Mouse (Mus musculus) C2C12 (cell line): ENCODE data around the gene Tmpo. TPM values are rescaled to one million over a fixed set of nuclear protein-coding genes. Genes with fewer than 3 reads are reported as not detected.

Experiments used
- H3K27me3 ChIP-seq: one replicate; pipeline ENCODE4 v1.6.1; 2011; ENCODE audit not compliant: control insufficient read depth, insufficient read depth, insufficient read length
- H3K36me3 ChIP-seq: one replicate; pipeline ENCODE4 v1.6.1; 2011; ENCODE audit not compliant: control insufficient read depth, insufficient read depth
- H3K4me3 ChIP-seq: one replicate; pipeline ENCODE4 v1.5.1; 2011; ENCODE audit warnings: mild to moderate bottlenecking, control low read depth; ENCODE audit not compliant: poor library complexity, insufficient read depth, severe bottlenecking
- H3K79me2 ChIP-seq: one replicate; pipeline ENCODE4 v1.6.1; 2011; ENCODE audit not compliant: control insufficient read depth, insufficient read depth
- H3K79me3 ChIP-seq: one replicate; pipeline ENCODE4 v1.6.1; 2011; ENCODE audit warnings: low read depth, control low read depth
- H3ac ChIP-seq: one replicate; pipeline ENCODE3; 2011; ENCODE audit warnings: low read depth; ENCODE audit not compliant: control insufficient read depth, insufficient read length
- CEBPB ChIP-seq: IDR thresholded peaks from one replicate; pipeline ENCODE4 v1.6.1; 2011; ENCODE audit warnings: low read depth, mild to moderate bottlenecking, control low read depth, moderate library complexity
- CTCF ChIP-seq: IDR thresholded peaks from one replicate; pipeline ENCODE4 v1.5.1; 2011; ENCODE audit not compliant: control insufficient read depth, insufficient read depth, insufficient read length
- FOSL1 ChIP-seq: IDR thresholded peaks from one replicate; pipeline ENCODE4 v1.8.0; 2011; ENCODE audit warnings: mild to moderate bottlenecking, low read length; ENCODE audit not compliant: poor library complexity, insufficient read depth, severe bottlenecking
- MAX ChIP-seq: IDR thresholded peaks from one replicate; pipeline ENCODE4 v1.6.1; 2011; ENCODE audit warnings: mild to moderate bottlenecking, control low read depth
- MYOD1 ChIP-seq: IDR thresholded peaks from one replicate; pipeline ENCODE4 v1.6.1; 2011; ENCODE audit warnings: low read depth; ENCODE audit not compliant: control insufficient read depth, insufficient read length
- MYOG ChIP-seq: IDR thresholded peaks from one replicate; pipeline ENCODE4 v1.6.1; 2011; ENCODE audit not compliant: control insufficient read depth, insufficient read length; ENCODE audit errors: extremely low read depth
- USF1 ChIP-seq: IDR thresholded peaks from one replicate; pipeline ENCODE4 v1.6.1; 2011; ENCODE audit warnings: low read depth, mild to moderate bottlenecking, control low read depth, moderate library complexity
- polyA plus RNA-seq: library from polyadenylated mRNA; unstranded; fragments of >200 nt; fragmentation: generic; extraction: Trizol; gene quantifications from one replicate; pipeline ENCODE4 v1.2.1, GENCODE M21; 2012; ENCODE audit warnings: missing spikeins

Gene Tmpo
- polyA plus RNA-seq, 1 experiment = 113 TPM

DNA sequence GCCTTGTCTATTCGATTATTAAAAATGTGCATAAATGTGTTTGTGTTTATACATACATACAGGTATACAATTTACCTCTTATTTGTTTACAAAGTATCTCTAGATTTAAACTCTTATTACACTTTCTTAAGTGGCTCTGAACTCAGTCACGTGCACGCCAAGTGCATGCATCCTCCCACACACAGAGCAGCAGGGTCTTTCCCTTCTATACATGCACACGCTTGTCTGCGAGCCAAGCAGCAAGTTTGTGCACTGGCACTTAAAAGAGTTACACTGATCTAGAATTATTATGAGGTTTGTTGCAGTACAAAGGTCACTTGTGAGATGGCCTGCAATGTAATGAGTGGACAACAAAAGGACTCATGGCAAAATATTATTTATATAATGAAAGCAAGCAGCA lies 20.1 kb downstream of the Tmpo start:
- H3K4me3 ChIP-seq = no peak overlapping the region
- H3ac ChIP-seq = no peak overlapping the region
- TF ChIP-seq MYOD1 (no peak), USF1 (no peak), FOSL1 (no peak), CEBPB (no peak), MAX (no peak), CTCF (no peak), MYOG (no peak)
- no peaks in the 10 kb centered on the region for H3K27me3 ChIP-seq
- peaks cover 74% of the 10 kb centered on the region for H3K79me3 ChIP-seq
- H3K79me2 ChIP-seq = peaks cover 98% of the 10 kb centered on the region
- peaks cover 98% of the 10 kb centered on the region for H3K36me3 ChIP-seq

DNA sequence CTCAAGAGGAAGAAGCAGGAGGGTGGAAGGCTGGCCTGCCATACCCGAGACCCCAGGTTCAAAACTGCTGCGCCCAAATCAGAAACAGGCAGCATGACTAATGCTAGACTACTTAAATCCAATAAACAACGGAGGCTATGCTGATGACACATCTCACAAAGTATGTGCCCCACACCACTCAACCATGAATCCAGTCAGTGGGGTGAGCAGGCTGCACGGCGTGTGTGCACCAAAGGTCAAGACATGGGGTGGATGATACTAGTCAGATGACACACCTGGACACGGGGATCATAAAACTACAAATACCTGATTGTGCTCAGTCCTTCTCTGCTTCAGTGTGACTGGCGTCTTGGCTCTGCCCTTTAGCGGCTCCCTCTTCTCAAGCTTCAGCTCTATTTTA lies 22.7 kb downstream of the Tmpo start:
- TF ChIP-seq CTCF (no peak), USF1 (peak; percentile 23), CEBPB (no peak), MAX (peak; percentile 68), MYOG (no peak), MYOD1 (peak; percentile 75), FOSL1 (peak; percentile 77)
- peaks cover 98% of the 10 kb centered on the region for H3K36me3 ChIP-seq
- H3K79me3 ChIP-seq = peaks cover 75% of the 10 kb centered on the region
- H3K4me3 ChIP-seq = no peak overlapping the region
- no peak overlapping the region for H3ac ChIP-seq
- peaks cover 98% of the 10 kb centered on the region for H3K79me2 ChIP-seq
- H3K27me3 ChIP-seq = no peaks in the 10 kb centered on the region

DNA sequence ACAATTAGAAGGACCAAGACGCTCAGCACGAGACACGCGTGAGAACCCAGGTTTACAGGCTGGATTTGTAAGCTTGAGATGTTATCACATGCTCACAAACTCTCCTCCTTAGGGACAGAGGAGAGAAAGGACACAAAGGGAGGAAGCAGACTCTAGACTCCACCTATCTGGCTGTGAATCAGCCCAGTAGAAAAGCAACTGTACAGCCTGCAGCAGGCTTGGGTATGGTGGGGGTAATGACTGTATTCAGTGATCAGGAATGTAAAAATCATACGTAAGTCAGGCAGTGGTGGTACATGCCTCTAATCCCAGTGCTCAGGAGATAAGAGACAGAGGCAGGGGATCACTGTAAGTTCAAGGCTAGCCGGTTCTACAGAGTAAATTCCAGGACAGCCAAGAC lies 24.8 kb downstream of the Tmpo start:
- no peak for TF ChIP-seq CTCF
- no peak for TF ChIP-seq MAX
- peaks cover 98% of the 10 kb centered on the region for H3K79me2 ChIP-seq
- H3ac ChIP-seq = no peak overlapping the region
- no peaks in the 10 kb centered on the region for H3K27me3 ChIP-seq
- no peak overlapping the region for H3K4me3 ChIP-seq
- peaks cover 65% of the 10 kb centered on the region for H3K79me3 ChIP-seq
- H3K36me3 ChIP-seq = peaks cover 98% of the 10 kb centered on the region

DNA sequence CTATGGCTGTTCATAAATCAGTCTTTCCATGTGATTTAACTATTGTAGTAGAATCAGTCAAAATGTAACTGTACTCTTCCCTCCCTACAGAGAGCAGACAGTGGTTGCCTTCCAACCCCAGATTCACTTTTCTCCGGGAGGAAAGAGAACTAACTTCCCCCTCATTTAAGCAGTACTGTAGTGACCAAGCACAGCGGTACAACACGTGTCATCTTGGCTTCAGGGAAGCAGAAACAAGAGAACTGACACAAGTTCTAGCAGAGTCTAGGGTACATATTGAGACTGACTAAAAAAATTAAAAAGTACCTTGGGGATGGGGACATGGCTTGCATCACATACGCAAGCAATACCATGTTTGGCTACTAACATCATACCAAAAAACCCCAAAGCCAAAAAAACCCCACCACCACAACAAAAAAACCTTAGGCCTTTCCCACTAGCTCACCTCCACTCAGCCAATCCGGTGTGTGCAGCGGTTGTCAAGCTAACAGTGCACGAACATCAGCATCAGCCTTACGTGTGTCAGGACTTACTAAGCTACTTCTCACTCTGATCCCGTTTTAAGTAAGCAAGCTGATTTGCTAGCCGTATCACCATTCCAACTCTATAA lies 27.1 kb downstream of the Tmpo start:
- no peak for TF ChIP-seq MYOD1
- no peak for TF ChIP-seq CEBPB
- no peak for TF ChIP-seq USF1
- TF ChIP-seq MYOG = no peak
- Histone ChIP-seq H3K79me2 (peaks cover 96% of the 10 kb centered on the region), H3K4me3 (no peak overlapping the region), H3K36me3 (peaks cover 98% of the 10 kb centered on the region), H3K79me3 (peaks cover 52% of the 10 kb centered on the region), H3K27me3 (no peaks in the 10 kb centered on the region), H3ac (no peak overlapping the region)

DNA sequence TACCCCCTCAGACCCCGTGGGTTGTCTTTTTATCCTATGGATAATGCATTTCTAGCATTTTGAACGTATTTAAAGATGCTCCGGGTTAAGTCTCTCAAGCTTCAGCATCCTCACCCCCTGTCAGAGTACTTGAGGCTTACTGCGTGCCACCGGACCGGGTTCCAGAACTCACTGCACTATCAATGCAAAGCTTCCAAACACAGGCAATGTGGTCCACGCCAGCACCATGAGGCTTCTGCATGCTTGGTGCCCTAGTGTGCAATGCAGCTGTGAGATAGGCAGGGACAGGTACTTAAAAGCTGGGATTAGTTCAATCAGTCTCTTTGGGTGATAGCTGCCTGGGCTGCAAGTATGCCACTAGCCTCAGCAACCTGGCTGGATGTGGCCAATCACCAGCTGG lies 35.7 kb downstream of the Tmpo start:
- H3ac ChIP-seq = no peak overlapping the region
- H3K4me3 ChIP-seq = no peak overlapping the region
- peaks cover 57% of the 10 kb centered on the region for H3K36me3 ChIP-seq
- TF ChIP-seq CTCF (no peak), CEBPB (no peak), MAX (no peak), MYOG (no peak), USF1 (no peak), FOSL1 (no peak), MYOD1 (no peak)
- H3K79me3 ChIP-seq = peaks cover 3% of the 10 kb centered on the region
- peaks cover 19% of the 10 kb centered on the region for H3K79me2 ChIP-seq
- no peaks in the 10 kb centered on the region for H3K27me3 ChIP-seq

DNA sequence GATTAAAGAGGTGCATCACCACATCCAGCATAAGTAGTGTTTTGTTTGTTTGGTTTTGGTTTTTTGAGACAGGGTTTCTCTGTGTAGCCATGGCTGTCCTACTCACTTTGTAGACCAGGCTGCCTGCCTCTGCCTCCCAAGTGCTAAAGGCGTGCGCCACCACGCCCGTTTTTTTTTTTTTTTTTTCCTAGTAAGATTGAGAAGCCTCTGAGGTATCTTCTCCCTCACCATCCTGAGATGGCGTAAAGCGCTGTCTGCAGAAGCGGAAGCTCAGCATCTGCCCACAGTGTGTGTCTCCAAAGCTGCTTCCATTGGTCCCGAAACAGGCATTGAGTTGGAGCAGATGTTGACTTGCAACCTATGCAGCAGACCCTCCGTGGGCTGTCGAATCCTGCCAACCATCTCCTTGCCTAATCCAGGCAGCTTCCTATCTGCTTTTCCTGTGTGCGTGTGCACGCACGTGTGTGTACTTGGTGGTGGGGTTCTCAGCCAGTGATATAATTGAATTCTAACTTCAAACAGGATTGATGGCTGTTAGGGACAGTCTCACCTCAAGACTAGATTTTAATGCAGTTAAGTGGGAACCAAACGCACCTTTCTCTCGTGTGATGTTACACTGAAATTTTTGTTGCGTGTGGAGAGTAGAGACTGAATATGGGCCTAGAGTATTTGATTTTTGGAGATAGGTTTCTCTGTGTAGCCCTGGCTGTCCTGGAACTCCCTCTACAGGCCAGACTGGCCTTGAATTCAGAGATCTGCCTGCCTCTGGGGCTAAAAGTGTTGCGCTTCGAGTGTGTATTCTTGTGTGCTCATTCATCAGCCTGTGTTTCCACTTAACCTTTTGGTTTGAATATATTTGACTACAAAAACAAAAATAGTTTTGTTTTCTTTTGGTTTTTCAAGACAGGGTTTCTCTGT lies 37.5 kb downstream of the Tmpo start:
- H3K79me3 ChIP-seq = no peaks in the 10 kb centered on the region
- H3K27me3 ChIP-seq = no peaks in the 10 kb centered on the region
- no peak overlapping the region for H3ac ChIP-seq
- no peak overlapping the region for H3K4me3 ChIP-seq
- no peak for TF ChIP-seq CEBPB
- no peak for TF ChIP-seq FOSL1
- TF ChIP-seq USF1 = no peak
- no peak for TF ChIP-seq MYOG
- TF ChIP-seq MAX = no peak
- TF ChIP-seq CTCF = no peak
- no peak for TF ChIP-seq MYOD1
- peaks cover 2% of the 10 kb centered on the region for H3K79me2 ChIP-seq
- H3K36me3 ChIP-seq = peaks cover 39% of the 10 kb centered on the region
